Mouse (Mus musculus) lung, adult 18-20 months (tissue): ENCODE measurements around the gene Fcgr4.
"Not testable (repeated sequence)": the region's sequence is repeated elsewhere in the genome, so short reads cannot be mapped to it uniquely, and the experiment has no call there.

Experiments used
- DNase-seq, 2 experiments: peaks; one replicate each; pipeline ENCODE4 v3.0.0; 2022; ENCODE audit warnings: mixed read lengths in 2 of 2

Gene Fcgr4

GRCm38 (mm10) chr1:171018737-171019136, at the start of gene Fcgr4:
Gene Fcgr4 (plus strand): TSS chr1:171018920.
- no peak for DNase-seq

- no peak for DNase-seq
Measured at GRCm38 (mm10) chr1:170972494-170972893, 46.2 kb upstream of the Fcgr4 start.

- no peak for DNase-seq
Measured at GRCm38 (mm10) chr1:170972936-170973335, 45.8 kb upstream of the Fcgr4 start.

GRCm38 (mm10) chr1:170974171-170974570, 44.5 kb upstream of the Fcgr4 start:
- DNase-seq: no peak

GRCm38 (mm10) chr1:170974736-170975135, 44.0 kb upstream of the Fcgr4 start:
- no peak for DNase-seq

GRCm38 (mm10) chr1:170975350-170975749, 43.4 kb upstream of the Fcgr4 start:
- DNase-seq: not testable (repeated sequence)

GRCm38 (mm10) chr1:170975751-170976161, 43.0 kb upstream of the Fcgr4 start:
- DNase-seq: no peak

GRCm38 (mm10) chr1:170976447-170976846, 42.3 kb upstream of the Fcgr4 start, which contains the start of gene Fcgr2b:
Gene Fcgr2b (minus strand): TSS chr1:170976547.
- no peak for DNase-seq

- no peak for DNase-seq
Measured at GRCm38 (mm10) chr1:170978601-170979000, 40.1 kb upstream of the Fcgr4 start.

GRCm38 (mm10) chr1:170981679-170982078, 37.0 kb upstream of the Fcgr4 start:
- not testable (repeated sequence) for DNase-seq

GRCm38 (mm10) chr1:170982301-170982700, 36.4 kb upstream of the Fcgr4 start:
- DNase-seq: no peak

- no peak for DNase-seq
Measured at GRCm38 (mm10) chr1:170983066-170983465, 35.7 kb upstream of the Fcgr4 start.

- DNase-seq: no peak
Measured at GRCm38 (mm10) chr1:170985092-170985491, 33.6 kb upstream of the Fcgr4 start.

GRCm38 (mm10) chr1:170985861-170986260, 32.9 kb upstream of the Fcgr4 start:
- DNase-seq: no peak

GRCm38 (mm10) chr1:170989656-170990055, 29.1 kb upstream of the Fcgr4 start:
- no peak for DNase-seq

GRCm38 (mm10) chr1:170992550-170992949, 26.2 kb upstream of the Fcgr4 start:
- DNase-seq: peak in 1 of 2 experiments; percentile 36

- DNase-seq: no peak
Measured at GRCm38 (mm10) chr1:170996034-170996433, 22.7 kb upstream of the Fcgr4 start.

- peak; percentile 61 to 62 for DNase-seq
Measured at GRCm38 (mm10) chr1:170996753-170997152, 22.0 kb upstream of the Fcgr4 start.

- DNase-seq: peak; percentile 58 to 62
Measured at GRCm38 (mm10) chr1:170997756-170998655, 20.7 kb upstream of the Fcgr4 start.

- no peak for DNase-seq
Measured at GRCm38 (mm10) chr1:170999811-171000210, 18.9 kb upstream of the Fcgr4 start.

- DNase-seq: no peak
Measured at GRCm38 (mm10) chr1:171005081-171005480, 13.6 kb upstream of the Fcgr4 start.

- no peak for DNase-seq
Measured at GRCm38 (mm10) chr1:171005586-171005985, 13.1 kb upstream of the Fcgr4 start.

GRCm38 (mm10) chr1:171006335-171006734, 12.4 kb upstream of the Fcgr4 start:
- no peak for DNase-seq

- DNase-seq: no peak
Measured at GRCm38 (mm10) chr1:171006905-171007304, 11.8 kb upstream of the Fcgr4 start.
